Mouse (Mus musculus) granulocyte monocyte progenitor cell, adult 5-6 weeks (primary cell): ENCODE data around the gene Ankrd2. TPM values are rescaled to one million over a fixed set of nuclear protein-coding genes. Genes with fewer than 3 reads are reported as not detected.

Source experiments
- ATAC-seq: replicated peaks from 2 replicates; pipeline ENCODE4 v1.8.0; 2016; ENCODE audit warnings: mild to moderate bottlenecking, moderate TSS enrichment, inconsistent platforms; ENCODE audit not compliant: poor library complexity, severe bottlenecking
- total RNA-seq, 2 experiments: library from RNA; stranded (forward) in 1 of 2; stranded (reverse) in 1 of 2; fragments of 200-712, 200-1000 nt in 1 of 2; fragments of >200 nt in 1 of 2; fragmentation: Nextera tagmentation in 1 of 2; gene quantifications; 2 replicates each; pipeline ENCODE4 v1.2.3; 2014 to 2017

The Ankrd2 gene
- total RNA-seq, 2 experiments from 2014 or later = not detected

DNA sequence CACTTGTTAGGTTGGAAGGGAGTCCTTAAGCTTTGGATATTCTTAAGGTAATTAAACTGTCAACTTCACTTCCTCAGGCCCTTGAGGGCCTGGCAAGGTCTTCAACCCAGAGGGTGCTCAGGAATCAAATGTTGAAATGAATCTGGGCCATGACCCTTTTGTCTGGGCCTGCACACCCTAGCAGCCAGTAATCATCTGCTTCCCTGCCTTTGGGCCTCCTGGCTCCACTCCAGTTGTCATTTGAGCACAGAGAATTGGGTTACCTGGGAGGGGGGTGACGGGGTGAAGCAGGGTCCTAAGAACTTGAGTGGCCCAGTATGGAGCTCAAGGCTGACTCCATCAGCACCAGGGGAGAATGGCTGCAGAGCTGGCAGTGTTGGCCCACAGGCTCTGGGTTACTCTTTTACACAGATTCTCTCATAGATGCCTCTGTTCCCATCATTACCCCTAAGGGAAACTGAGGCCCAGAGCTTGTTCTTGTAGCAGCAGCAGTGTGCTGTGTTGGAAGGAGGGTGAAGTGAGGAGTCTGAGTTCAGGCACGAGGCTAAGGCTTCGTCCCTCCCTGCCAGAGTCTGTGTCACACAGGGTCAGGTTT, 21.5 kb upstream of the Ankrd2 start:
- no peak for ATAC-seq

DNA sequence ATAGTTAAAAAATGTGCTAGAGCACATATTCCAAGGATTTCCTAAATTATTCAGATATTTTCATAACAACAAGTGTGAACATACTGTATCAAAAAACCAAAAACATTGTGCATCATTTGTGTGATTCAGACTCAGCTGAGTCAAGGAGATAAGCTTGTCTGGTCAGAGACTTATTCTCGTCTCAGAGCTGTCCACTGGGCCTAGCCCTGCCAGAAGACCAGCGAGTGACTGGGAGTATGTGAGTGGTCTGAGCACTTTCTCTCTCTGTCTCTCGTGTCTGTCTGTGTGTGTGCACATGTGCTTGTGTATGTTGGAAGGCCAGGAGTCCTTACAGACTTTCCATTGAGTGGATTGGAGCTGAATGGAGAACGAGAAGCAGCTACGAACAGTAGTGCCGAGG, 20.8 kb upstream of the Ankrd2 start:
- ATAC-seq = no peak

DNA sequence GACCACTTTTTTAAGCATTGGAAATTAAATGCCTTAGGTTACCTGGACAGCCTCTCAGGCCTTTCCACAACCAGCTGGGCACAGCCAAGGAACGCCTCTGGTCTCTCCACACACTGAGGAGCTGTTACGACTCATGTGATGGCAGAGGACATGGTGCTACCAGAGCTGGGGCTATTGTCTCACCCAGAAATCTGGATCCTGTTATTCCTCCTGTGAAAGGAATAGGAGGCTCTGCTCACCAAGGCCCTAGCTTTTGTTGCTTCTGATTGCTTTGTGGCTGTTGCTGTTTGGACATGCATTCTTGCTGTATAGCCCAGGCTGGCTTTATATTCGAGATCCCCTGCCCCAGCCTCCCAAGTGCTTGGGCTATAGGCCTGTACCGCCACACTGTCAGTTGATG, 19.5 kb upstream of the Ankrd2 start:
- ATAC-seq = no peak

DNA sequence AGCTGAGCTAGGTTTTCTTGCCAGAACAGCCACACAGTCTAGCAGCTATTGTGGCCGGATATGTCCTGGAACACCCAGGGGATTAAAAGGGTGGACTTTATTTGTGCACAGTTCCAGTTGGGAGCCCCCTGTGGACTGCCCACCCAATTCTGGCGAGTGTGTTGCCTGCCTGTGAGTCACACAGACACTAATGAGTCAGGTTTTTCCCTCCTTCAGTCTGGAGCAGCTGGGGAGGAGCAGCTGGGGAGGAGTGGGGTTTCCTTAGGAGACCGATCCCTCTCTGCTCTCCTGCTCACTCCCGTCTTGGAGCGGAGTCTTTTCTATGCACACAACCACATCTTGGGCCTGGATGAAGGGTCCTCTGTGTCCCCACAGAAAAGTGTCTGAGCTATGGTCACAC, 19.0 kb upstream of the Ankrd2 start:
- no peak for ATAC-seq

DNA sequence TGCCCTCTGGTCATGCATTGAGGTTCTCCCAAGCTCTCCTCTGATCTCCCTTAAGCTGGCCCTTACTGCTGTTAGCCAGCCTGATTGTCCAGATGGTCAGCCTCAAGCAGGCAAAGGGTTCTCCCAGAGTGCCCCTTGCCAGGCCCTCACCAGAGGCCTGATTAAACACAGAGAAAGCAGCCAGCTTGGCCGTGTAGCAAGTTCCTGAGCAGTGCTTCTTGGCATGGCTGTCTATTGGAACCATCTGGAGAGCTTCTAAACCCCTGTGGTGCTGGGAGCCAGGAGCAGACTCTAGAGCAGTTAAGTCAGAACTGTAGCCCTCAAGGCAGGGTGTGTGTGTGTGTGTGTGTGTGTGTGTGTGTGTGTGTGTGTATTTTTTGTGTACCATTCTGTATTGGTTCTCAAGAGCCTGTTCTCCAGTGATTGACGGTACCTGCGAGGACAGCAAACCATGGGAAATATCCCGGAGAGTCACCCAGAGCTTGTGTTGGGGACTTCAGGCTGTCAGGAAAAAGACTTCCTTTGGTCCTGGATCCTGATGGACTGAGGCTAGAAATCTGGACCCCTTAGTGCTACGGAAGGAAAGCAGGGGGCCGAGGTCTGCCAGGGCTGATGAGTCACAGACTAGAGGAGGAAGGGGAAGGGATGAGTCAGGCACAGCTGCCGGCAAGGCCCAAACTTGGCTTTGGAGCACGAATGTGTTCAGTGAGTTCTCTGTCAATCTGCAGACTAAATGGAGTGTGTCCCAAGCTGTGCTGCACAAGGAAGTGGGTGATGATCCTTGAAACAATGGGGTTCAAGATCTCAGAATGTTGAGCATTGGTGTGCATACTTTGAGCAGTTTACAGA, 18.2 kb upstream of the Ankrd2 start:
- peak; percentile 71 for ATAC-seq

DNA sequence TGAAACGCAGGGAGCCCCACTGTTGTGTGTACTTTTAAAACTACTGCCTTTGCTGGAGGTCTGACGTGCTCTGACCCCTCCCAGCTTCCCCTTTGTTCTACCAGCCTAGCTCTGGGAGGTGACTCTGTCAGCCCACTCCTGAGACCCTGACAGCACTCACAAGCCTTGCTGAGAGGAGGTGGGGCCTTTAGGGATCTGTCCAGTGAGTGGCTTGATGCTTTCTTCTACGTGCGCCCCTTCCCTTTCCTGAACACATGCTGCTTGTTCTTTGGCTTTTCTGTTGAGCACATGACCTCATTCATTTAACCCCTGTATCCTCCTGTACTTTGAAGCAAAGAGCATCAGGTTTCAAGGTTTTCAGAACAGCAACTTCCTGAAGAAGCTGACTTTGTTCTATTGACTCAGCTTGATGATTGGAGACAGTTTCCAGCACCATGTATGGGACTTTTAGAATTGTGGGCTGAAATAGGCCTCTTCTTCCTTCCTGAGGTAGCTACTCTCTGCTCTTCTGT, 16.7 kb upstream of the Ankrd2 start:
- ATAC-seq = peak; percentile 75

DNA sequence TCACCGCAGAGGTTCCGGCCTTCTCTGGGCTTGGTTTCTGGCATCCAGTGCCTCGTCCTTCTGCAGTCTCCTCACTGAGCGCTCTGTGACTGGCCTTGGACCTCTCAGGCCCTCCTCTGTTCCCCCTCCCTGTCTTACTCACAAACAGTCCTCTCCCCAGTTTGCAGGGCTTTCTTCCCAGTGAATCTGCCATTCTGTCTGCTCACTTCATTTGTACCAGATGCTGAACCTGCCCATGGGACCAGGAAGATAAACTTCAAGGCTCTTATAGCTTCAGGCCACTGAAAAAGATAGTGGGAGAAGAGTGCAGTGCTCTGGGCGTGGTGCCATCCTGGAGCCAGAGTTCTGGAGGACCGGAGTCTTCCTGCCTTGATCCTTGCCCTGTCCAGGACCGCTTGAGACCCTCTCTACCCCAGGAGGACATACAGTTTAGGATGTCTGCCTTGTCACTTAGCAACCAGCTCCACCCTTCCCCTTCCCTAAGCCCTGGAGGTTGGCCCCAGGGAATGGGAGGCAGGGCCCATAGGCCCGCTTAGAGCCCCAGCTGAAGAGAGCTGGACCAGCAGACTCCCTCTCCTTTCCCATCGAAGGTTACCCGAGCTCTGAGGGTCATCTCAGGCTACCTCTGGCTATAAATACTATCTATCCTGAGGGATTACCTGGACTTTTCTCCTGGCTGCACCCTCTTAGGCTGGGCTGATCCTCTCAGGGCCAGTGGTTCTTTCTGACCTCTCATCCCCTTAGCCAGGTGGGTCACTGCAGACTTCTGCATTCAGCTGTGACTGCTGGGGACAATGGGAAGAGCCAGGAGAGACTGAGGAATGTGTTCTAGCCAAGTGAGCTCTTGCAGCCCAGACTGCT, 13.9 kb upstream of the Ankrd2 start:
- ATAC-seq = no peak

DNA sequence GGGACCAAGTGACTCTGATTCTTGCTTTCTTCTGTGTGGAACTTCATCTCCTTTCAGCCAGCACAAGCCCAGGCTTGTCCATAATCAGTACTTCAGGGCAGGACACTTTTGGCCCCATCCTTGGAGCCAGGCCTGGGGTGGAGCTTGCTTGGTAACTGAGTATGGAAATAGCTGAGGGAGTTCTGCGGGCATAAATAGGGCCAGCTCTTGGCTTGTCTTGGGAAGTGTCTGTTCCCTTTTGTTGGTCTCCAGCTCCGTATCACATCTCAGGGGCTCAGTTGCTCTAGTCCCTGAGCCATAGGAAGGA, 13.3 kb upstream of the Ankrd2 start:
- no peak for ATAC-seq

DNA sequence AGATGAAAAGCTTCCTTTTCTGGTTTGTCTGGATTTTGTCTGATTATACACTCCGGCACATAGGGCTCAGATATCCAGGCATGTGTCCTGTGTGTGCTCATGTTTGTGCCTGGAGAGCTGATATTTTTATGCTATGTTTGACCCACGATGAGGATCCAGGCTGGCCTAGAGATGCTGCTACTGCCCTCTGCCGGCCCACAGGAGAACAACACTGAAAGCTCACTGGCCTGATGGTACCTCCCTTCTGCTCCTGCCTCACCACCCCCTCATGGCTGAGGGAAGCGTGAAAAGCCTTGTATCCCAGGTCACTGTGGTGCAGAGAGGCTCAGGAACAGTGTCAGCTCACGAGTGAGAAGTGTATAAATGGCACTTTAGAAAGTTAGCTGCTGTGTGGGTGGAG, 9.6 kb upstream of the Ankrd2 start:
- ATAC-seq = peak; percentile 95

DNA sequence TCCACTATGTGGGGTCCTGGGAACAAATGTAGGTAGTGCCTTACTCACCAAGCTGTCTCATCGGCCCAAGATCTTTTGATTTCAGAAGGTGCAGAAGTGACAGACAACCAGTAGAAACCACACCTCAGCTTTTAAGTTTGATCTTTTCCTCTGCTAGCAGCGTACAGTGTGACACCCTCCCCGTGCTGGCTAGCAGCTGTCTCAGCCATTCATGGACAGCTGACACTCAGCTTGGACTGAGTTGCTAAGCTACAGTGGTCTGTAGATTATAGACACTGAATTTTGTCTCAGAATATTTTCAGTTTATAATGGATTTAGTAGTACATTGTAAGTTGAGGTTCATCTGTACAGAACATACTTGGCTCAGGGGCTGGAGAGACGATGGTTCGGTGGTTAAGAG, 4.7 kb upstream of the Ankrd2 start:
- ATAC-seq = no peak

DNA sequence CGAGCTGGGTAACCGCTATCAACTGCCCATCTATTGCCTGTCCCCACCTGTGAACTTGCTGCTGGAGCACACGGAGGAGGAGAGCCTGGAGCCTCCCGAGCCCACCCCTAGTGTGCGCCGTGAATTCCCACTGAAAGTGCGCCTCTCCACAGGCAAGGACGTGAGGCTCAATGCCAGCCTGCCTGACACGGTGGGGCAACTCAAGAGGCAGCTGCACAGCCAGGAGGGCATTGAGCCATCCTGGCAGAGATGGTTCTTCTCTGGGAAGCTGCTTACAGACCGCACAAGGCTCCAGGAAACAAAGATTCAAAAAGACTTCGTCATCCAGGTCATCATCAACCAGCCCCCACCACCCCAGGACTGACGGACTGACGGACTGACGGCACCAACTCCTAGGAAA, 2.2 kb upstream of the Ankrd2 start:
- ATAC-seq = no peak

DNA sequence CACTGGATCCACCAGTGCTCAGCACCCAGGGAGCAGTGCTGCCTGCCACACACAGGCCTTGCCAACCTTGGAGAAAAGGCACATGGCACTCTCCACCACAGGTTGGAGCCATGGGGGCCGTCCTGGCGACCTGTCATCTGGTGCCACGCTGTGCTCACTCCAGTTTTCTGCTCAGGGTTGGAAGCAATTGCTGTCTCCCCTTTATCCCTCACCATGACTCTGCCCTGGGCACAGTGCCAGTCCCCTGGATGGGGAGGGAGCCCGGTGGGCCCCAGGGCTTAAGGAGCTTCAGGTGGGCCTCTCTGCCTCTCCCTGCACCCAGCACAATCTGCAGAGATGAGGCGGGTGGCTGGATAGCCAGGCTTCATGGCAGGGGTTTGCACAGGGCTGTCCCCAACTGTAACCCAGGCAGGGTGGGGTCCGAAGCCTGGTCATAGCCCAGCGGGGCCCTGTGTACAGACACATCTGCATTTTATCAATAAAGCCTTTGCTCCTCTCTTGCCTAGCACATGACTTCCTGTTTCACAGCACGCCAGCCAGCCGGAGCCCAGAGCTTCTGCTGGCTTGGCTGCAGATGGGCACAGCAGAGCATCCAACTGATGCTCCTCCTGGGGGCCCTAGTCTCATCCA, 1.5 kb upstream of the Ankrd2 start:
- ATAC-seq = peak; percentile 37; the same call in 1 of the 2 replicates

DNA sequence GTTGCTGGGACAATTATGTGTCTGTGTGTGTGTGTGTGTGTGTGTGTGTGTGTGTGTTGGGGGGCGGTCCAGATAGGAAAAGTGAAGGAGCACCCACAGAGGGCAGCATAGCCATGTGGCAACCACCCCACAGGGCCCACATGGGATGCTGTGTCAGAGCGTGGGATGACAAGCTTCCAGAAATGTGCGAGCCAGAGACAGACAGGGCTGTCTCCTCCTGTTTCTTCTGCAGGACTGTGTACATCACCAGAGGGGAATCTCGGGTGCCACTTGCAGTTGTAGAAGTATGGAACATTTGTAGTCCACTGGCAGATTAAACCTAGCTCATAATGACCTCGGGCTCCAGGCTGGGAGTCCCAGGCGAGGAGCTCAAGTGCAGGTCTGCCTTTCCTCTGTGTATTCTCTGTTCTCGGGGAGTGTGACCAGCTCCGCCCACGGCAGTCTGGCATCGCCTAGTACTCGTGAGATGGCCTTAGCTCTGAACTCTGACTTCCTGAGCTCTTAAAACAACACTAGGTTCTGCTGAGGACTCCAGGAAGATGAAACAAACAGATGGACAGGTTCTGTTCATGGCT, 832 bp upstream of the Ankrd2 start:
- no peak for ATAC-seq

DNA sequence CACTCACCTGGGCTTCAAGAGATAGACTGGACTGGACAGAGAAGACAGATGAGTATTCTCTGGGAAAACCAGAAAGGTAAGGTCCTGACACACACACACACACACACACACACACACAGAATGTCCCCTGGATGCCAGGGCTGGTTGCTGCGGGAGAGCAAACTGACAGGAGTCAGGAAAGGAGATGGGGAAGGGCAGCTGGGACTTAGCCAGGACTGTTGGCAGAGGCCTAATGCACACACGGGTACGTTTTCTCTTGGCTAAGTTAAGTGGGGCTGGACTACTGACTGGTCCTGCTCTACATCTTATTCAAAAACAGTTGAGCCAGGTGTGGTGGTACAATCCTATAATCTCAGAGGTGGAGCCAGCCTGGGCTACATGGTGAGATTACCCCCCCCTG, 557 bp downstream of the Ankrd2 start:
- no peak for ATAC-seq

DNA sequence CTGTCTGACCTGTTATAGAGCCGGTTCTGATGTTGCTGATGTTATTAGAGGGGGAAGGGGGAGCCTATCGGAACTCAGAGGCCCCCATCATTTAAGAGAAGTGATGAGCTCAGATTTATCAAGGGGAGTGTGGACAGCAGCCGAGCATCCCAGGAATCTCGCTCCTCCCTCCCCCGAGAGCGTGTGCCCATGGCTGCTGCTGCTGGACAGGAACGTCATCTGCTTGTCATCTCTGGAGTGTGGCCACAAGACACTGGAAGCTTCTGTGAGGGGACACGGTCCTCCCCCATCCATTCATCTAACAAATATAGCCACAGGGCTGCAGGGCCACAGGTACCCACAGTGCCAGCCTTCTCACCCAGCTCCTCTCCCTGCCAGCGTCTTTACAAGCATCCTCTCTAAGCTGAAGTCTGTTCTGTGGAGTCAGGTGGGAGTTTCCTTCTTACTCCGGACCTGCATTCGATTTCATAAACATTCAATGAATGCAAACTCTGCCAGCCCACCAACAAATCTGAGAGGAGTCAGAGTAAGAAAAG, 1.4 kb downstream of the Ankrd2 start:
- no peak for ATAC-seq

DNA sequence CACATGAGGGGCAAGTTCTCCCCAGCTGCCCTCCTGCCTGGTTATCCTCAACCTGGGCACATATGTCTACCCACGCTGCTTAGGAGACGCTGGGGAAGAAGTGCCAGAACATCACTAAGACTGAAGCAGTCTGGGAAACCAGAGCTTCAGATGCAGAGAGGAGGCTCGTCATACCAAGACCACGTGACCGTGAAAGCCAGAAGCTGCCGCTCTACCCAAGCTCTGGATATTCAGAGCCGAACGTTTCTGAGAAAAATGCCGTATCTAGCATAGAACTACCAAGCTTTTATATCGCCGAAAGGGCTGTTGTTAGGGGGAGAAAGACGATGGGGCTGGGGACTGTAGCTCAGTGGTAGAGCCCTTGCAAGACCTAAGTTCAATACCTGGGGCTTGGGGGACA, 2.5 kb downstream of the Ankrd2 start:
- ATAC-seq = no peak

DNA sequence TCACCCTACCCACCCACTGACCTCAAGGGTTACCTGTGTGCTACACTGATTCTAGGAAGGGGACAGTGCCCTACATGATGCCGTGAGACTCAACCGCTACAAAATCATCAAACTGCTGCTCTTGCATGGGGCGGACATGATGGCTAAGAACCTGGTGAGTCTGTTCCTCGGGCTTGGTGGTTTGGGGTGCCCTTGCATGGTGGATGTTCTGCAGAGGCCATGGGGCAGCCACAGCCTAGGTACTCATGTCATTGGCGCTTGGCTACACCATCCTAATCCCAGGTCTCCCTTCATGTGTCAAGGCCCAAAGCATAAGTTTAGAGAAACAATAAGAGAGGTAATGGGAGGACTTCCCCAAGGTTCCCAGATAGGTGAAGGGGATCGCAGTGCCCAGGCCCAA, 8.2 kb downstream of the Ankrd2 start:
- no peak for ATAC-seq

DNA sequence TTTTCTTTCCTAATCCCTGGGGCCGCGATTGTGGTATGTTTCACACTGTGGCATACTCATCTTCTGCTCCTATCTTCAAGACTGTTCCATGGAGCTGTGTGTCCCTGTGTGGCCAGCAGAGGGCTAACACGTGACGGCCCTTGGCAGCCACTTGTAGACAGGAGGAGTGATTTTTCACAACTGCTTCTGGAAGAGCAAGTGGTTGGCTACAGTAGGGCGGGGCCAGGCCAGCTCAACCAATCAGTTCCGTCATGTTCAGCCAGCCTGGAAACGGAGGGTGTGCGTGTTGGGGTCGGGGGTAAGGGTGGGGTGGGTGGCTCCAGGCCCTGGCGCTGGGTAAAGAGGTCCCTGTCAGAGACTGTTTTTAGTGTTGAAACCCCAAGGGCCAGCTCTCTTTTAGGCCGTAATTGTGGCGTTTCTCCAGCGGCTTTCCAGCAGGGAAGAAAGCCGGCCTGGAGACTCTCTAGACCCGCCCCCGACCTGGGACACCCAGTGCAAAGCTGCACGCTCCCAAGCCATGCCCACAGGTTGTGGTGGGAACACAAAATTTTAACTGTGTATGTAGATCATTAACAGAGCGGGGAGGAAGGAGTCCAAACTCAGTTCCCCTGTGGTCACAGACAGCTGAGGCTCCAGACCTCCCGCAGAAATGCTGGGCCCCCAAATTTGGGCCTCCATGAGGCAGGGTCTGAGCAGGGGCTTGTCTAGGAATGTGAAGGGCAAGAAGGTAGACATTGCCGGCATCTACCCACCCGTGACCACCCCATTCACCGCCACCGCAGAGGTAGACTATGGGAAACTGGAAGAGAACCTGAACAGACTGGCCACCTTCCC, 9.7 kb downstream of the Ankrd2 start, which contains the start of gene Hoga1:
Hoga1 (plus strand) TSS at position 342 of the 834 bp plus-strand sequence.
- ATAC-seq = peak; percentile 96

DNA sequence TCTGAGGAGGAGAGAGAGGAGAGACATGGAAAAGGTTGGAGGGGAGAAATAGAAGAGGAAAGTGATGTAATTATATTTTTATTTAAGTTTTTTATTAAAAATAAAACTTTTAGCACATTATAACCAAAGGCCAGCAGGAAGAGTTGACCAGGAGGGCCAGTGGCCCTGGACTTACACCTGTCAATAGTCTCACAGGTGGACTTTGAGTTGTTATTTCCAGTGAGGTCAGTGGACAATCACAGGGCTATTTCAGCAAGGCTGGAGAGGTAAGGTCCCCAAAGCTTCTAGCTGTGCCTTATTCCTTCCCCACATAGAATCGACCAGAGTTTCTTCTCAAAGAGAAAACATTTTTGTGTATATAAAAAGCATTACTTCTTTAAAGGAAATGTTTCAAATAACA, 14.5 kb downstream of the Ankrd2 start:
- no peak for ATAC-seq
